Mouse (Mus musculus) v-Abl transformed pro-B cells (cell line): Measurements from ENCODE around the gene Foxd3.

Experiments used
- in situ Hi-C, 2 experiments: fragments of 400-800 bp; cut with MboI; formaldehyde crosslinking; loops; one replicate each; pipeline ENCODE4 v1.15.1; 2025; ENCODE audit not compliant: unreplicated experiment in 2 of 2

Foxd3 gene

GRCm38 (mm10) chr4:99656605-99657429, 718 bp downstream of the Foxd3 start:
- in situ Hi-C loops, result no loop called here

- in situ Hi-C loops, result no loop called here
These were observed 1.3 kb downstream of the Foxd3 start for GRCm38 (mm10) chr4:99657430-99657820.

GRCm38 (mm10) chr4:99657831-99658470, 1.9 kb downstream of the Foxd3 start:
- in situ Hi-C loops, result no loop called here

GRCm38 (mm10) chr4:99658881-99659280, 2.8 kb downstream of the Foxd3 start:
- in situ Hi-C loops, result no loop called here

- in situ Hi-C loops, result no loop called here
These were observed 3.4 kb downstream of the Foxd3 start for GRCm38 (mm10) chr4:99659361-99660072.

- in situ Hi-C loops, result no loop called here
These were observed 4.0 kb downstream of the Foxd3 start for GRCm38 (mm10) chr4:99660073-99660611.

GRCm38 (mm10) chr4:99660981-99661380, 4.9 kb downstream of the Foxd3 start:
- in situ Hi-C loops, result no loop called here

- in situ Hi-C loops, result no loop called here
These were observed 5.9 kb downstream of the Foxd3 start for GRCm38 (mm10) chr4:99661956-99662355.

- in situ Hi-C loops, result no loop called here
These were observed 6.3 kb downstream of the Foxd3 start for GRCm38 (mm10) chr4:99662431-99662830.

- in situ Hi-C loops, result no loop called here
These were observed 6.9 kb downstream of the Foxd3 start for GRCm38 (mm10) chr4:99662841-99663567.

- in situ Hi-C loops, result no loop called here
These were observed 7.6 kb downstream of the Foxd3 start for GRCm38 (mm10) chr4:99663710-99664109.

- in situ Hi-C loops, result no loop called here
These were observed 14.2 kb downstream of the Foxd3 start for GRCm38 (mm10) chr4:99670203-99670851.

GRCm38 (mm10) chr4:99675191-99675590, 19.1 kb downstream of the Foxd3 start:
- in situ Hi-C loops, result no loop called here

GRCm38 (mm10) chr4:99683941-99684340, 27.8 kb downstream of the Foxd3 start:
- in situ Hi-C loops, result no loop called here

GRCm38 (mm10) chr4:99686308-99686707, 30.2 kb downstream of the Foxd3 start:
- in situ Hi-C loops, result no loop called here
